Mouse (Mus musculus) adrenal gland, postnatal 14 days (tissue): ENCODE data around the gene Soat1. TPM values are rescaled to one million over a fixed set of nuclear protein-coding genes. Genes with fewer than 3 reads are reported as not detected.
A peak's percentile ranks its signal among the peaks of the same experiment; 100 is the strongest.
"Not testable (repeated sequence)": the region's sequence is repeated elsewhere in the genome, so short reads cannot be mapped to it uniquely, and the experiment has no call there.

Experiments used
- DNase-seq: peaks from one replicate; pipeline ENCODE4 v3.0.0; 2021; ENCODE audit warnings: mixed read lengths
- long read RNA-seq, 2 experiments: library from polyadenylated mRNA; stranded (forward); transcript quantifications; one replicate each; pipeline ENCODE4 v2.0.0; 2021
- total RNA-seq: library from RNA; stranded (reverse); gene quantifications from 2 replicates; pipeline ENCODE4 v1.2.3, GENCODE M21; 2021

The Soat1 gene
- 623 and 656 TPM in 2 replicates for total RNA-seq
- long read RNA-seq, experiment 1, full-length matches to known transcripts: 272 of 324 reads
- long read RNA-seq, experiment 1, partial matches to known transcripts: 9 of 324 reads
- long read RNA-seq, experiment 1, other reads (novel, unspliced or antisense): 43 of 324 reads
- long read RNA-seq, experiment 2, full-length matches to known transcripts: 202 of 241 reads
- long read RNA-seq, experiment 2, partial matches to known transcripts: 16 of 241 reads
- long read RNA-seq, experiment 2, other reads (novel, unspliced or antisense): 23 of 241 reads

- peak; percentile 96 for DNase-seq
These were observed at the start of gene Soat1 for GRCm38 (mm10) chr1:156473961-156474503. TSS of gene Soat1 (minus strand) at chr1:156474331.

GRCm38 (mm10) chr1:156523842-156524241 is 49.7 kb upstream of the Soat1 start, which contains the start of gene Gm10031:
TSS of gene Gm10031 (plus strand) at chr1:156524012.
- DNase-seq: not testable (repeated sequence)

GRCm38 (mm10) chr1:156521796-156522517 is 47.8 kb upstream of the Soat1 start:
- DNase-seq: peak; percentile 66

- no peak for DNase-seq
These were observed 46.1 kb upstream of the Soat1 start for GRCm38 (mm10) chr1:156520136-156520780.

GRCm38 (mm10) chr1:156507753-156508152 is 33.6 kb upstream of the Soat1 start:
- no peak for DNase-seq

GRCm38 (mm10) chr1:156505901-156506300 is 31.8 kb upstream of the Soat1 start:
- DNase-seq: no peak

GRCm38 (mm10) chr1:156504945-156505523 is 30.9 kb upstream of the Soat1 start:
- DNase-seq: no peak

- no peak for DNase-seq
These were observed 22.8 kb upstream of the Soat1 start for GRCm38 (mm10) chr1:156496910-156497309.

- no peak for DNase-seq
These were observed 20.9 kb upstream of the Soat1 start for GRCm38 (mm10) chr1:156495025-156495424.

GRCm38 (mm10) chr1:156491226-156491796 is 17.2 kb upstream of the Soat1 start:
- DNase-seq: peak; percentile 22

GRCm38 (mm10) chr1:156488031-156488430 is 13.9 kb upstream of the Soat1 start:
- no peak for DNase-seq

GRCm38 (mm10) chr1:156487498-156487897 is 13.4 kb upstream of the Soat1 start:
- DNase-seq: no peak

GRCm38 (mm10) chr1:156481826-156482225 is 7.7 kb upstream of the Soat1 start:
- DNase-seq: no peak

- no peak for DNase-seq
These were observed 2.4 kb upstream of the Soat1 start for GRCm38 (mm10) chr1:156476535-156476934.

GRCm38 (mm10) chr1:156476016-156476415 is 1.9 kb upstream of the Soat1 start:
- DNase-seq: peak; percentile 61

GRCm38 (mm10) chr1:156474854-156475253 is 723 bp upstream of the Soat1 start:
- DNase-seq: no peak

GRCm38 (mm10) chr1:156473003-156473402 is 1.1 kb downstream of the Soat1 start:
- DNase-seq: peak; percentile 24

- no peak for DNase-seq
These were observed 2.2 kb downstream of the Soat1 start for GRCm38 (mm10) chr1:156471955-156472354.

- DNase-seq: no peak
These were observed 3.1 kb downstream of the Soat1 start for GRCm38 (mm10) chr1:156471071-156471470.

- DNase-seq: no peak
These were observed 3.6 kb downstream of the Soat1 start for GRCm38 (mm10) chr1:156470557-156470956.

GRCm38 (mm10) chr1:156468576-156468975 is 5.6 kb downstream of the Soat1 start:
- no peak for DNase-seq

- DNase-seq: no peak
These were observed 6.4 kb downstream of the Soat1 start for GRCm38 (mm10) chr1:156467655-156468255.
